In genomic region chr2:132649352-132649870, GRCm38 (mm10) we compare ENCODE assay signal across 24 mouse cellular contexts. TPM values are rescaled to one million over a fixed set of nuclear protein-coding genes. Genes with fewer than 3 reads are reported as not detected.
A peak's percentile ranks its signal among the peaks of the same experiment; 100 is the strongest.
DNase-seq lines count a peak whose midpoint lies in the region; ATAC-seq lines count a peak whose summit lies in the region.
"Had no signal": no experiment of that assay in that cellular context is flagged by ENCODE, and none has a peak within 500 bp of the region (broad histone marks: within the 10 kb centered on the region; RNA-seq: fewer than 3 reads in every experiment).

No protein-coding gene starts in this region.

- H3K4me2 ChIP-seq in midbrain, embryonic 16.5 days (ENCODE audit: low read length): no peak overlapping the region
- H3K4me2 ChIP-seq: forebrain, embryonic 13.5 days; heart, embryonic 12.5 days; heart, embryonic 15.5 days; hindbrain, embryonic 13.5 days; intestine, embryonic 15.5 days had no signal

- peak; percentile 56 for DNase-seq in gastrocnemius, adult 18-20 months (ENCODE audit: low spot score)
- DNase-seq in gastrocnemius, postnatal 4 days (ENCODE audit: low spot score in 2 of 2): no peak
- DNase-seq in ES-CJ7 (ENCODE audit: low read depth, low spot score) (peak; percentile 66), ZHBTc4 (ENCODE audit: low read depth, low spot score) (peak; percentile 71)
- no peak for DNase-seq in urinary bladder, postnatal 10 days (ENCODE audit: low spot score)
- DNase-seq: adrenal gland, postnatal 10 days; adrenal gland, postnatal 36 days; cerebellum, adult 18-20 months; cerebellum, adult 9-10 months; cerebellum, postnatal 14 days; heart, adult 18-20 months; heart, postnatal 10 days; heart, postnatal 36 days; kidney, adult 11 months had no signal

- no peak overlapping the region for H3K27ac ChIP-seq in midbrain, embryonic 16.5 days (ENCODE audit: low read length)
- H3K27ac ChIP-seq: forebrain, embryonic 10.5 days; forebrain, embryonic 13.5 days; heart, embryonic 15.5 days; hindbrain, embryonic 10.5 days; hindbrain, embryonic 13.5 days; intestine, embryonic 15.5 days had no signal

- 92% methylated on average over 10 of the region's 10 CpGs for WGBS in midbrain, embryonic 16.5 days

- ATAC-seq in midbrain, embryonic 16.5 days: no peak
- ATAC-seq: forebrain, embryonic 13.5 days; forebrain, embryonic 16.5 days; hindbrain, embryonic 16.5 days; intestine, embryonic 15.5 days had no signal

- H3K9ac ChIP-seq in midbrain, embryonic 16.5 days (ENCODE audit: low read depth, low read length): no peak overlapping the region
- H3K9ac ChIP-seq: forebrain, embryonic 13.5 days; heart, embryonic 12.5 days; heart, embryonic 15.5 days; hindbrain, embryonic 13.5 days; intestine, embryonic 15.5 days had no signal

- H3K27me3 ChIP-seq in midbrain, embryonic 16.5 days (ENCODE audit: control insufficient read depth, insufficient read depth, low read depth, low read length): no peaks in the 10 kb centered on the region
- H3K27me3 ChIP-seq: forebrain, embryonic 13.5 days; heart, embryonic 12.5 days; heart, embryonic 15.5 days; hindbrain, embryonic 13.5 days; intestine, embryonic 15.5 days had no signal

- no peaks in the 10 kb centered on the region for H3K4me1 ChIP-seq in midbrain, embryonic 16.5 days (ENCODE audit: control insufficient read depth, insufficient read depth, low read length)
- H3K4me1 ChIP-seq: heart, embryonic 12.5 days; heart, embryonic 15.5 days; hindbrain, embryonic 10.5 days; intestine, embryonic 15.5 days had no signal

- H3K9me3 ChIP-seq in midbrain, embryonic 16.5 days (replicated peaks; ENCODE audit: control insufficient read depth, low read length, poor library complexity, severe bottlenecking): no peaks in the 10 kb centered on the region
- H3K9me3 ChIP-seq: forebrain, embryonic 10.5 days; forebrain, embryonic 13.5 days; heart, embryonic 15.5 days; hindbrain, embryonic 10.5 days; hindbrain, embryonic 13.5 days; intestine, embryonic 15.5 days had no signal

- H3K4me3 ChIP-seq in midbrain, embryonic 16.5 days (ENCODE audit: low read depth, low read length): no peak overlapping the region
- H3K4me3 ChIP-seq: forebrain, embryonic 10.5 days; forebrain, embryonic 13.5 days; heart, embryonic 12.5 days; heart, embryonic 15.5 days; hindbrain, embryonic 10.5 days; hindbrain, embryonic 13.5 days; intestine, embryonic 15.5 days had no signal

- no peaks in the 10 kb centered on the region for H3K36me3 ChIP-seq in midbrain, embryonic 16.5 days (ENCODE audit: control insufficient read depth, insufficient read depth, low read length)
- H3K36me3 ChIP-seq: forebrain, embryonic 10.5 days; heart, embryonic 12.5 days; heart, embryonic 15.5 days; hindbrain, embryonic 10.5 days; hindbrain, embryonic 13.5 days; intestine, embryonic 15.5 days had no signal

RNA-seq across cellular contexts. Expression of gene Shld1, which starts 37.3 kb away (rescaled TPM):
- 1 to 10 TPM; 6.8 to 8.2 TPM for total RNA-seq in gastrocnemius, adult 18-20 months (2021)
- 1 to 10 TPM; 4.4 to 5.6 TPM for total RNA-seq in gastrocnemius, postnatal 4 days (2021)
- 20.6 and 21.7 TPM in 2 replicates for polyA plus RNA-seq in midbrain, embryonic 16.5 days (2015; fragmentation: Nextera tagmentation; extraction: Ambion mirVana)

Comparison
In these comparisons a context has a peak if more than half of its experiments do, and no peak if none do; other contexts are left out.
1. DNase-seq: peak in gastrocnemius, adult 18-20 months (single experiment), ES-CJ7 (single experiment) and ZHBTc4 (single experiment); none in gastrocnemius, postnatal 4 days (0 of 2) and urinary bladder, postnatal 10 days (single experiment).